In the genomic region with DNA sequence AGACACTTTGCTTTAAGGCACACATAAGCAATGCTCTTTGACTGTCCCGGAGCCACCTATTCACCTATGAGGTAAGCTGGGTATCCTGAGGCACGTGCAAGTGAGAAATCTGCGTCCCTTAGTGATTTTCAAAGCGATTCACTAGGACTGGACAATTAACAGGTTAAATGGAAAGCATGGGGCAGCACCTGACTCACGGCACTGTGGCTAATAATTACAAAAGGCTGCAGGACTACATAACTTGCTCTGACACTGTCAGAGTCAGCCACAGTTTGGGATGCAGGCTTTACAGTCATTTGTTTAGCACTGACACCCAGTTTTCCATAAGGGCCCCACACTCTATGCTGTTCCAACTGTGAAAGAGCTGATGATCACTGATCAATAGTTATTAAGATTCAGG, we compare ENCODE assay signal across 29 mouse cellular contexts. TPM values are rescaled to one million over a fixed set of nuclear protein-coding genes. Genes with fewer than 3 reads are reported as not detected.
DNase-seq lines count a peak whose midpoint lies in the region; ATAC-seq lines count a peak whose summit lies in the region.
"Had no signal": no experiment of that assay in that cellular context is flagged by ENCODE, and none has a peak within 500 bp of the region (broad histone marks: within the 10 kb centered on the region; RNA-seq: fewer than 3 reads in every experiment).

No protein-coding gene starts in this region.

- no peak overlapping the region for H3K27ac ChIP-seq in kidney, embryonic 14.5 days (ENCODE audit: low read depth, low read length)
- H3K27ac ChIP-seq in neural tube, embryonic 15.5 days (replicated peaks) = no peak overlapping the region
- H3K27ac ChIP-seq in liver, embryonic 11.5 days (ENCODE audit: low read depth, low read length) = no peak overlapping the region
- H3K27ac ChIP-seq: heart, adult 2 months; limb, embryonic 12.5 days; lung, embryonic 15.5 days; midbrain, embryonic 12.5 days; neural tube, embryonic 12.5 days had no signal

- no peaks in the 10 kb centered on the region for H3K9me3 ChIP-seq in kidney, embryonic 14.5 days (ENCODE audit: control insufficient read depth, low read length)
- H3K9me3 ChIP-seq in neural tube, embryonic 15.5 days (replicated peaks) = no peaks in the 10 kb centered on the region
- no peaks in the 10 kb centered on the region for H3K9me3 ChIP-seq in liver, embryonic 11.5 days (ENCODE audit: control insufficient read depth, low read length)
- H3K9me3 ChIP-seq: limb, embryonic 12.5 days; lung, embryonic 15.5 days; midbrain, embryonic 12.5 days; neural tube, embryonic 12.5 days had no signal

- peak; percentile 43; the same call in 1 of the 2 replicates for ATAC-seq in kidney, embryonic 14.5 days (ENCODE audit: low FRiP score, low TSS enrichment)
- no peak for ATAC-seq in neural tube, embryonic 15.5 days (ENCODE audit: low FRiP score)
- no peak for ATAC-seq in liver, embryonic 11.5 days (replicated peaks; ENCODE audit: low FRiP score)
- ATAC-seq: activated CD4-positive, CD25-positive, alpha-beta regulatory T cell, adult 4 months; CD4-positive, CD25-positive, alpha-beta regulatory T cell, adult 4 months; forebrain, embryonic 16.5 days; hindbrain, embryonic 16.5 days had no signal

- H3K4me3 ChIP-seq in kidney, embryonic 14.5 days (ENCODE audit: low read length) = no peak overlapping the region
- no peak overlapping the region for H3K4me3 ChIP-seq in neural tube, embryonic 15.5 days (replicated peaks)
- H3K4me3 ChIP-seq in liver, embryonic 11.5 days (ENCODE audit: low read depth, low read length) = no peak overlapping the region
- H3K4me3 ChIP-seq: erythroblast, embryonic 14.5 days; heart, adult 2 months; limb, embryonic 12.5 days; lung, embryonic 15.5 days; megakaryocyte, embryonic 14.5 days; midbrain, embryonic 12.5 days; myocyte; neural tube, embryonic 12.5 days had no signal

- 68% methylated on average over 5 of the region's 5 CpGs for WGBS in kidney, embryonic 14.5 days
- 87% methylated on average over 5 of the region's 5 CpGs for WGBS in neural tube, embryonic 15.5 days
- 78% methylated on average over 5 of the region's 5 CpGs for WGBS in liver, embryonic 11.5 days

- H3K9ac ChIP-seq in kidney, embryonic 14.5 days (ENCODE audit: low read depth, low read length) = no peak overlapping the region
- H3K9ac ChIP-seq in neural tube, embryonic 15.5 days (replicated peaks) = no peak overlapping the region
- H3K9ac ChIP-seq in liver, embryonic 11.5 days (ENCODE audit: low read depth, low read length) = no peak overlapping the region
- H3K9ac ChIP-seq: limb, embryonic 12.5 days; lung, embryonic 15.5 days; midbrain, embryonic 12.5 days; neural tube, embryonic 12.5 days had no signal

- H3K4me2 ChIP-seq in kidney, embryonic 14.5 days (replicated peaks; ENCODE audit: low read depth, low read length) = no peak overlapping the region
- no peak overlapping the region for H3K4me2 ChIP-seq in neural tube, embryonic 15.5 days
- H3K4me2 ChIP-seq in liver, embryonic 11.5 days = no peak overlapping the region
- H3K4me2 ChIP-seq: limb, embryonic 12.5 days; lung, embryonic 15.5 days; midbrain, embryonic 12.5 days; neural tube, embryonic 12.5 days had no signal

- no peaks in the 10 kb centered on the region for H3K27me3 ChIP-seq in kidney, embryonic 14.5 days (ENCODE audit: control insufficient read depth, insufficient read depth, low read length)
- no peaks in the 10 kb centered on the region for H3K27me3 ChIP-seq in neural tube, embryonic 15.5 days (replicated peaks)
- no peaks in the 10 kb centered on the region for H3K27me3 ChIP-seq in liver, embryonic 11.5 days (replicated peaks; ENCODE audit: control insufficient read depth, insufficient read depth, low read length)
- H3K27me3 ChIP-seq: limb, embryonic 12.5 days; lung, embryonic 15.5 days; midbrain, embryonic 12.5 days; neural tube, embryonic 12.5 days had no signal

- H3K36me3 ChIP-seq in kidney, embryonic 14.5 days (ENCODE audit: control insufficient read depth, insufficient read depth, low read length) = peaks cover 6% of the 10 kb centered on the region; the same call in 1 of the 2 replicates
- no peaks in the 10 kb centered on the region for H3K36me3 ChIP-seq in neural tube, embryonic 15.5 days
- H3K36me3 ChIP-seq in liver, embryonic 11.5 days (ENCODE audit: control insufficient read depth, insufficient read depth, low read length) = no peaks in the 10 kb centered on the region
- H3K36me3 ChIP-seq: midbrain, embryonic 12.5 days had no signal

- DNase-seq in kidney, adult 18-20 months = peak; percentile 72
- DNase-seq in kidney, postnatal 14 days = peak; percentile 66
- DNase-seq in left cerebral cortex, adult 18-20 months (ENCODE audit: low spot score in 2 of 2) = no peak
- no peak for DNase-seq in left cerebral cortex, adult 8-10 months (ENCODE audit: low spot score in 2 of 2)
- DNase-seq in liver, embryonic 11.5 days (ENCODE audit: low spot score) = no peak
- DNase-seq: adrenal gland, adult 8-10 months; cerebellum, adult 2 months; cerebellum, postnatal 14 days; heart, adult 2 months; heart, postnatal 14 days; layer of hippocampus, adult 9-11 months; lung, postnatal 4 days; right cerebral cortex, postnatal 25 days; spleen, adult 18-20 months; thymus, adult 2 months; thymus, postnatal 36 days had no signal

- H3K4me1 ChIP-seq in kidney, embryonic 14.5 days (ENCODE audit: control insufficient read depth, insufficient read depth, low read length) = peaks cover 7% of the 10 kb centered on the region; the same call in 1 of the 2 replicates
- H3K4me1 ChIP-seq in neural tube, embryonic 15.5 days = 0 out of 2 replicates have a peak, but pooled peaks cover 3% of the 10 kb centered on the region
- no peaks in the 10 kb centered on the region for H3K4me1 ChIP-seq in liver, embryonic 11.5 days (replicated peaks; ENCODE audit: control insufficient read depth, insufficient read depth, low read length)
- H3K4me1 ChIP-seq: lung, embryonic 15.5 days; megakaryocyte, embryonic 14.5 days; neural tube, embryonic 12.5 days had no signal

RNA-seq across cellular contexts. Expression of a gene that starts 9.1 kb away (rescaled TPM):
- 17.7 and 20.7 TPM in 2 replicates for polyA plus RNA-seq in kidney, embryonic 14.5 days (2014; fragmentation: Nextera tagmentation; extraction: Ambion mirVana)
- 8.1 and 10.7 TPM in 2 replicates for polyA plus RNA-seq in neural tube, embryonic 15.5 days (2015; fragmentation: Nextera tagmentation; extraction: Ambion mirVana)
- 10 to 100 TPM; 12.1 to 12.5 TPM for total RNA-seq in left cerebral cortex, adult 18-20 months (2021)
- 10 to 100 TPM; 11.3 to 13.5 (median 12.4) TPM for total RNA-seq in left cerebral cortex, adult 8-10 months (2022)
- polyA plus RNA-seq in liver, embryonic 11.5 days (2014; fragmentation: Nextera tagmentation; extraction: Ambion mirVana) = 3.9 and 5.1 TPM in 2 replicates
- polyA plus RNA-seq: CD4-positive, CD25-positive, alpha-beta regulatory T cell, adult 4 months; erythroblast, embryonic 14.5 days had no signal

Comparison
In these comparisons a context has a peak if more than half of its experiments do, and no peak if none do; other contexts are left out.
1. DNase-seq: peak in kidney, adult 18-20 months (single experiment) and kidney, postnatal 14 days (single experiment); none in left cerebral cortex, adult 18-20 months (0 of 2), left cerebral cortex, adult 8-10 months (0 of 2) and liver, embryonic 11.5 days (single experiment).